Mouse (Mus musculus) gastrocnemius, adult 8-10 months (tissue): ENCODE measurements around the gene Asic5. TPM values are rescaled to one million over a fixed set of nuclear protein-coding genes. Genes with fewer than 3 reads are reported as not detected.

ENCODE experiments used
- total RNA-seq, 4 experiments: library from RNA; stranded (reverse); gene quantifications; 2 replicates each; pipeline ENCODE4 v1.2.4; 2022

Gene Asic5
- total RNA-seq, 4 experiments from 2014 or later, result not detected

Other genes starting within 250 kb of the Asic5 start
- gene Ctso, start 49.7 kb upstream of the Asic5 start, total RNA-seq, result 1 to 10 TPM; 5.3 to 6.1 (median 5.6) TPM
- under 1 TPM in 1 of 4 experiments, not detected in 3; 0.13 TPM for gene Tdo2, start 6.1 kb upstream of the Asic5 start, total RNA-seq
- gene Gucy1b1, start 92.4 kb downstream of the Asic5 start, total RNA-seq, result 1 to 10 TPM; 1.7 to 3.7 (median 3.2) TPM
- gene Gucy1a1, start 163.5 kb downstream of the Asic5 start, total RNA-seq, result 1 to 10 TPM; 3.4 to 6.0 (median 4.7) TPM